Mouse (Mus musculus) 3134 (cell line): ENCODE measurements around the gene Fam204a.

Experiments used
- DNase-seq: peaks from one replicate; pipeline ENCODE4 v3.0.0-alpha.2; 2011; ENCODE audit warnings: low spot score; ENCODE audit not compliant: insufficient read length; ENCODE audit errors: extremely low read depth

Fam204a gene

DNA sequence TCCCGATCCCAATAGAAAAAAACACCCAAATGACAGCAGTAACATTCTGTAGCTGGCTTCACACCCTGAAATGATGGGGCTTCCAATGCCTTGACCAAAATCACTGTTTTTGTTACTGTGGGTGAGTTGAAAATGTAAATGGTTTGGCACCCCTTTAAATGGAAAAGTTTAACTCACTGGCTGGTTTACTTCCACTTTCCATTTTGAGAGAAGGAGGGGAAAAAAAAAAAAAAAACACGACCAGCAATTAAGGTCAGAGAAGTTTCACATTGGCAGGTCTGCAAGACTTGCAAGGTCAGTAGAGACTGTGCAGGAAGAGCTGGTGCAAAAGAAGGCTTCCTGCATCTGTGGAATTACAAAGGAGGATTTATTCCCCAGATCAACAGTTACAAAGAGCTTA, 61.1 kb downstream of the Fam204a start:
- no peak for DNase-seq

- DNase-seq, result no peak
Measured at GRCm38 (mm10) chr19:60160611-60161274, 65.8 kb downstream of the Fam204a start.

DNA sequence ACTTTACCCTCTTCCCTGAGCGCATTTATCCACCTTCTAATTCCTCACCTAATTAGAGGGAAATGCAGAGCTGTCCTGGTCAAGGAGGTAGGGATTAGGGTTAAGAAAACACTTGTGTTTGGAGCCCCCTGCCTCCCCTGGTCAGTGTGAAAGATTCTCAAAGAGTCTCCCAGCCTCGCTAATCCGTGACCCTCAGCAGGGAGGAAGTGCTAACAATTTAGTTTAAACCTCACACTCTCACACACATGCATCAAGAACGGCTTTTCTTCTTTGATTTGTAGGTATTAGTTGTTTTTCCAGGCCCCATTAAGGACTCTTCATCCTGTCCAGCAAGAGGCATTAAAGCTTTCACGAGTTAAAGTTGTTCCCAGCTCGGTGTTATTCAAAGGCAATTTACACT, 66.7 kb downstream of the Fam204a start:
- DNase-seq, result no peak

DNA sequence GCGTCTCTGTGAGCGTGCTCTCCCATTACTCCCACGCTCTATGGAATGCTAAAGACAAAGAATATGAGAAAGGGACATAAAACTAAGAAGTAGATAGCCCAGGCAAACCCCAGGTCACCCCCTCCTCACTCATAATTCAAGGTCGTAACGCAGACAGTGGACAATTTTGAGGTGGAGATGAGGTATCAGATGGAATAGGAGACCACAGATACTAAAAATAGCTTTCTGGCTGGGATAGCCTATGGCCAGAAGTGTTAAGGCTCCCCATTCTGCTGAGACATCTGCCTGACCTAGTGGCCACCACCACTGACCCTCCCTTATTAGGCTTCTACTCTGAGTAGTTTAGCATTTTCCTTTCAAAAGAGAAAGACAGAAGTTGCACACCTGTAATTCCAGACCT, 71.2 kb downstream of the Fam204a start:
- DNase-seq, result no peak

DNA sequence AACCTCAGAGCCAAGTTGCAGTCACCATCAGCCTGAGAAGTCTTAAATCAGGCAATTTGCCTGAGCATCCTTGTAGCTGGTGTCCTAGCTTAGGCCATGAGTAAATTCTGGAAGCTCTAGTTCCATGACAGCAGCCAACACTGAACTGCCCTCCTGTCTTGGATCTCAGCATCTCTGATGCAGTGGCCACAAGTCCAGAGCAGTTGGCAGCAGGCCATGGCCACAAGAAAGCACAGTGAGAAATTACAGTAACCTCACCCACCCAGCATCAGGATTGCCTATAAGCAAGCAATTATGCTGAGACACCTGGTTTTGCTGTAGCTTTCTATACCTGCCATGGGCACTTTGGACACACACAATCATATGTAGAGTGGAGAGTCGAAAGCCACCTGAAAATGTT, 73.4 kb downstream of the Fam204a start:
- DNase-seq, result no peak

- DNase-seq, result no peak
Measured at GRCm38 (mm10) chr19:60150056-60150455, 76.4 kb downstream of the Fam204a start.

DNA sequence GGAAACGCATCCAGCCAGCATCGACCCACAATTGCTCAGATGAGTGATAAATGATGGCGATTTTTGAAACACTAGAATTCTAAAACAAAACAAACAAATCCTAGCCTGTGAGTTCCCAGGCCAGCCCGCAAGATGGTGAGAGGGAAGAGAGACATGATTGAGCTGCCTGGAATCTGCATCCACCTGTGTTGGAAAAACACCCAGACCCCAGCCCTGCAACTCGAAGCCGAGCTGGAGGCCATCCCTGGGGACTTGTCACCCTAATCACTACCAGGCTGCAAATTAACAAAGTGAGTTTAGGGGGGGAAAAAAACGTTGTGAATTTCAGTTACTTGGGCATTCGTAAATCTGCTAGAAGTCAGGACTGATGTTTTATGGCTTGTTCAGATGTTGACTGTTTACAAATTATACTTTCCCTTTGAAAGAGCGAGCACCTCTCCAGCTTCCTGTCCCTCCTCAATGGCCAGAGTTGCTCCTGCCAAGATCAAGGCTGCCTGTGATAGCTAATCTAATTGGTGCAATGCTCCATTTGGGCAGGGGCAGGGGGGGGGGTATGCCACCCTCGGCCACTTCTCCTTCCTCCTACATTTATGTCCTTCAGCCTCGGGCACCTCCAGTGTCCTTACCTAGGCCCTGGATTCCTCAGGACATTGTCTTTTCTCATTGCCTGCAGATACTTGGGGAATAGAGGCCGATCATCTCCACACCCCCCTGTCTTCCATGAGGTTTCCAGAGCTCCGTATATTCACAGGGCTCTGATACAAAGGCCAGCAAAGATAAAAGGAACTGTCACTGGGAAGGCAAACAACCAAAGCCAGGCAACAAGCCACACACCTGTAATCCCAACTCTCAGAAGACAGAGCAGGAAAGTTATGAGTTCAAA, 77.2 kb downstream of the Fam204a start:
- no peak for DNase-seq
